Mouse (Mus musculus) megakaryocyte, embryonic 14.5 days (primary cell): Measurements from ENCODE around the gene Sdhaf3.

Experiments used
- FLI1 ChIP-seq: IDR thresholded peaks from 2 replicates; pipeline ENCODE4 v1.6.1; 2012; ENCODE audit warnings: low read length, inconsistent platforms, mixed read lengths
- GATA1 ChIP-seq: IDR thresholded peaks from 3 replicates; pipeline ENCODE4 v1.6.1; 2012; ENCODE audit warnings: mixed read lengths, low read length, inconsistent platforms, borderline replicate concordance

GRCm38 (mm10) chr6:6931507-6931906, 24.3 kb upstream of the Sdhaf3 start:
- TF ChIP-seq GATA1, result no peak
- TF ChIP-seq FLI1, result no peak
